Mouse (Mus musculus): ENCODE data around the gene Foxd1.

- TF ChIP-seq CTCF (IDR thresholded peaks at IDR 0.05; ENCODE audit: extremely low read depth, insufficient read length, insufficient replicate concordance, low read depth, low read length), result no peak
- no peak for TF ChIP-seq POLR2A (IDR thresholded peaks at IDR 0.05; ENCODE audit: low read depth, low read length)
Measured at GRCm38 (mm10) chr13:98352381-98352975, 1.6 kb upstream of the Foxd1 start.
